Mouse (Mus musculus): ENCODE measurements around the gene Znrf4.
A peak's percentile ranks its signal among the peaks of the same experiment; 100 is the strongest.

The Znrf4 gene

GRCm38 (mm10) chr17:56512310-56512709 lies at the start of gene Znrf4:
Gene Znrf4, minus strand, starts transcription at chr17:56512431.
- no peak for DNase-seq

GRCm38 (mm10) chr17:56561866-56562265 lies 49.6 kb upstream of the Znrf4 start:
- no peak for DNase-seq

GRCm38 (mm10) chr17:56560131-56560530 lies 47.9 kb upstream of the Znrf4 start:
- no peak for DNase-seq

GRCm38 (mm10) chr17:56559386-56559785 lies 47.2 kb upstream of the Znrf4 start:
- no peak for DNase-seq

GRCm38 (mm10) chr17:56558448-56558847 lies 46.2 kb upstream of the Znrf4 start:
- peak; percentile 37 to 81 for DNase-seq

GRCm38 (mm10) chr17:56554122-56554551 lies 41.9 kb upstream of the Znrf4 start, which contains the start of gene Gm20219:
Gene Gm20219, minus strand, starts transcription at chr17:56554387.
- DNase-seq = peak in 1 of 2 experiments; percentile 44

- peak; percentile 42 to 79 for DNase-seq
Observed at GRCm38 (mm10) chr17:56552781-56553363, 40.6 kb upstream of the Znrf4 start.

GRCm38 (mm10) chr17:56551841-56552581 lies 39.8 kb upstream of the Znrf4 start:
- no peak for DNase-seq

- DNase-seq = no peak
Observed at GRCm38 (mm10) chr17:56550784-56551475, 38.7 kb upstream of the Znrf4 start.

GRCm38 (mm10) chr17:56548605-56549105 lies 36.4 kb upstream of the Znrf4 start:
- no peak for DNase-seq

- no peak for DNase-seq
Observed at GRCm38 (mm10) chr17:56547846-56548604, 35.8 kb upstream of the Znrf4 start.

GRCm38 (mm10) chr17:56547116-56547845 lies 35.0 kb upstream of the Znrf4 start:
- no peak for DNase-seq

- DNase-seq = no peak
Observed at GRCm38 (mm10) chr17:56546576-56546975, 34.3 kb upstream of the Znrf4 start.

- no peak for DNase-seq
Observed at GRCm38 (mm10) chr17:56545945-56546344, 33.7 kb upstream of the Znrf4 start.

GRCm38 (mm10) chr17:56544699-56545387 lies 32.6 kb upstream of the Znrf4 start:
- DNase-seq = no peak

GRCm38 (mm10) chr17:56543684-56544224 lies 31.5 kb upstream of the Znrf4 start:
- no peak for DNase-seq

- no peak for DNase-seq
Observed at GRCm38 (mm10) chr17:56542736-56543135, 30.5 kb upstream of the Znrf4 start.

- no peak for DNase-seq
Observed at GRCm38 (mm10) chr17:56540562-56540975, 28.3 kb upstream of the Znrf4 start.

GRCm38 (mm10) chr17:56537912-56538311 lies 25.7 kb upstream of the Znrf4 start:
- DNase-seq = no peak

GRCm38 (mm10) chr17:56536874-56537273 lies 24.6 kb upstream of the Znrf4 start:
- no peak for DNase-seq

GRCm38 (mm10) chr17:56536192-56536591 lies 24.0 kb upstream of the Znrf4 start:
- no peak for DNase-seq
